Mouse (Mus musculus): Measurements from ENCODE around the gene D430041D05Rik. TPM values are rescaled to one million over a fixed set of nuclear protein-coding genes. Genes with fewer than 3 reads are reported as not detected.

Gene D430041D05Rik
- polyA plus RNA-seq, 1 experiment = not detected

GRCm38 (mm10) chr2:104319443-104319842 lies 91.4 kb downstream of the D430041D05Rik start:
- H3K4me1 ChIP-seq (ENCODE audit: control insufficient read depth) = no peaks in the 10 kb centered on the region
- H3K27me3 ChIP-seq (ENCODE audit: control insufficient read depth) = no peaks in the 10 kb centered on the region
- no peak overlapping the region for H3K4me3 ChIP-seq (replicated peaks)
- no peaks in the 10 kb centered on the region for H3K36me3 ChIP-seq (ENCODE audit: control insufficient read depth)
- TF ChIP-seq TAL1 (IDR thresholded peaks at IDR 0.05; ENCODE audit: low read length) (no peak), GATA1 (IDR thresholded peaks at IDR 0.05; ENCODE audit: low read length) (no peak)
- no peaks in the 10 kb centered on the region for H3K9me3 ChIP-seq (ENCODE audit: control insufficient read depth, low read length)

GRCm38 (mm10) chr2:104318881-104319280 lies 91.9 kb downstream of the D430041D05Rik start:
- Histone ChIP-seq H3K27me3 (ENCODE audit: control insufficient read depth) (no peaks in the 10 kb centered on the region), H3K36me3 (ENCODE audit: control insufficient read depth) (no peaks in the 10 kb centered on the region), H3K4me3 (replicated peaks) (no peak overlapping the region), H3K9me3 (ENCODE audit: control insufficient read depth, low read length) (no peaks in the 10 kb centered on the region), H3K4me1 (ENCODE audit: control insufficient read depth) (no peaks in the 10 kb centered on the region)
- TF ChIP-seq TAL1 (IDR thresholded peaks at IDR 0.05; ENCODE audit: low read length) = no peak
- TF ChIP-seq GATA1 (IDR thresholded peaks at IDR 0.05; ENCODE audit: low read length) = no peak

GRCm38 (mm10) chr2:104318259-104318658 lies 92.6 kb downstream of the D430041D05Rik start:
- no peak overlapping the region for H3K4me3 ChIP-seq (replicated peaks)
- no peak for TF ChIP-seq GATA1 (IDR thresholded peaks at IDR 0.05; ENCODE audit: low read length)
- no peak for TF ChIP-seq TAL1 (IDR thresholded peaks at IDR 0.05; ENCODE audit: low read length)
- no peaks in the 10 kb centered on the region for H3K27me3 ChIP-seq (ENCODE audit: control insufficient read depth)
- no peaks in the 10 kb centered on the region for H3K36me3 ChIP-seq (ENCODE audit: control insufficient read depth)
- H3K4me1 ChIP-seq (ENCODE audit: control insufficient read depth) = no peaks in the 10 kb centered on the region
- H3K9me3 ChIP-seq (ENCODE audit: control insufficient read depth, low read length) = no peaks in the 10 kb centered on the region

GRCm38 (mm10) chr2:104317631-104318030 lies 93.2 kb downstream of the D430041D05Rik start:
- no peaks in the 10 kb centered on the region for H3K36me3 ChIP-seq (ENCODE audit: control insufficient read depth)
- H3K4me3 ChIP-seq (replicated peaks) = no peak overlapping the region
- TF ChIP-seq GATA1 (IDR thresholded peaks at IDR 0.05; ENCODE audit: low read length) = no peak
- TF ChIP-seq TAL1 (IDR thresholded peaks at IDR 0.05; ENCODE audit: low read length) = no peak
- no peaks in the 10 kb centered on the region for H3K4me1 ChIP-seq (ENCODE audit: control insufficient read depth)
- no peaks in the 10 kb centered on the region for H3K27me3 ChIP-seq (ENCODE audit: control insufficient read depth)
- H3K9me3 ChIP-seq (ENCODE audit: control insufficient read depth, low read length) = no peaks in the 10 kb centered on the region

- H3K27me3 ChIP-seq (ENCODE audit: control insufficient read depth) = no peaks in the 10 kb centered on the region
- H3K9me3 ChIP-seq (ENCODE audit: control insufficient read depth, low read length) = no peaks in the 10 kb centered on the region
- no peak for TF ChIP-seq TAL1 (IDR thresholded peaks at IDR 0.05; ENCODE audit: low read length)
- TF ChIP-seq GATA1 (IDR thresholded peaks at IDR 0.05; ENCODE audit: low read length) = no peak
- no peaks in the 10 kb centered on the region for H3K36me3 ChIP-seq (ENCODE audit: control insufficient read depth)
- no peaks in the 10 kb centered on the region for H3K4me1 ChIP-seq (ENCODE audit: control insufficient read depth)
- H3K4me3 ChIP-seq (replicated peaks) = no peak overlapping the region
These were observed 94.3 kb downstream of the D430041D05Rik start for GRCm38 (mm10) chr2:104316483-104316882.

- Histone ChIP-seq H3K27me3 (ENCODE audit: control insufficient read depth) (no peaks in the 10 kb centered on the region), H3K4me3 (replicated peaks) (no peak overlapping the region), H3K36me3 (ENCODE audit: control insufficient read depth) (no peaks in the 10 kb centered on the region), H3K4me1 (ENCODE audit: control insufficient read depth) (no peaks in the 10 kb centered on the region), H3K9me3 (ENCODE audit: control insufficient read depth, low read length) (no peaks in the 10 kb centered on the region)
- no peak for TF ChIP-seq TAL1 (IDR thresholded peaks at IDR 0.05; ENCODE audit: low read length)
- no peak for TF ChIP-seq GATA1 (IDR thresholded peaks at IDR 0.05; ENCODE audit: low read length)
These were observed 97.6 kb downstream of the D430041D05Rik start for GRCm38 (mm10) chr2:104313246-104313645.

GRCm38 (mm10) chr2:104307102-104307501 lies 103.7 kb downstream of the D430041D05Rik start:
- H3K4me1 ChIP-seq (ENCODE audit: control insufficient read depth) = no peaks in the 10 kb centered on the region
- no peaks in the 10 kb centered on the region for H3K36me3 ChIP-seq (ENCODE audit: control insufficient read depth)
- no peak overlapping the region for H3K4me3 ChIP-seq (replicated peaks)
- no peaks in the 10 kb centered on the region for H3K27me3 ChIP-seq (ENCODE audit: control insufficient read depth)
- H3K9me3 ChIP-seq (ENCODE audit: control insufficient read depth, low read length) = no peaks in the 10 kb centered on the region
- TF ChIP-seq GATA1 (IDR thresholded peaks at IDR 0.05; ENCODE audit: low read length) (no peak), TAL1 (IDR thresholded peaks at IDR 0.05; ENCODE audit: low read length) (no peak)

- TF ChIP-seq GATA1 (IDR thresholded peaks at IDR 0.05; ENCODE audit: low read length) (no peak), TAL1 (IDR thresholded peaks at IDR 0.05; ENCODE audit: low read length) (no peak)
- no peaks in the 10 kb centered on the region for H3K9me3 ChIP-seq (ENCODE audit: control insufficient read depth, low read length)
- no peaks in the 10 kb centered on the region for H3K36me3 ChIP-seq (ENCODE audit: control insufficient read depth)
- H3K4me1 ChIP-seq (ENCODE audit: control insufficient read depth) = no peaks in the 10 kb centered on the region
- H3K27me3 ChIP-seq (ENCODE audit: control insufficient read depth) = no peaks in the 10 kb centered on the region
- H3K4me3 ChIP-seq (replicated peaks) = no peak overlapping the region
These were observed 105.1 kb downstream of the D430041D05Rik start for GRCm38 (mm10) chr2:104305722-104306121.

- Histone ChIP-seq H3K27me3 (ENCODE audit: control insufficient read depth) (no peaks in the 10 kb centered on the region), H3K9me3 (ENCODE audit: control insufficient read depth, low read length) (no peaks in the 10 kb centered on the region), H3K36me3 (ENCODE audit: control insufficient read depth) (no peaks in the 10 kb centered on the region), H3K4me3 (replicated peaks) (no peak overlapping the region), H3K4me1 (ENCODE audit: control insufficient read depth) (no peaks in the 10 kb centered on the region)
- TF ChIP-seq TAL1 (IDR thresholded peaks at IDR 0.05; ENCODE audit: low read length) (no peak), GATA1 (IDR thresholded peaks at IDR 0.05; ENCODE audit: low read length) (no peak)
These were observed 110.9 kb downstream of the D430041D05Rik start for GRCm38 (mm10) chr2:104299912-104300311.

GRCm38 (mm10) chr2:104299160-104299559 lies 111.7 kb downstream of the D430041D05Rik start:
- H3K27me3 ChIP-seq (ENCODE audit: control insufficient read depth) = no peaks in the 10 kb centered on the region
- H3K9me3 ChIP-seq (ENCODE audit: control insufficient read depth, low read length) = no peaks in the 10 kb centered on the region
- H3K4me1 ChIP-seq (ENCODE audit: control insufficient read depth) = no peaks in the 10 kb centered on the region
- H3K36me3 ChIP-seq (ENCODE audit: control insufficient read depth) = no peaks in the 10 kb centered on the region
- H3K4me3 ChIP-seq (replicated peaks) = no peak overlapping the region
- TF ChIP-seq GATA1 (IDR thresholded peaks at IDR 0.05; ENCODE audit: low read length) (no peak), TAL1 (IDR thresholded peaks at IDR 0.05; ENCODE audit: low read length) (no peak)

All from erythroblast, embryonic 14.5 days (primary cell).